Mouse (Mus musculus): ENCODE data around the gene Prickle2.

- TF ChIP-seq POLR2A (IDR thresholded peaks at IDR 0.05; ENCODE audit: insufficient read length, low read depth) (no peak), E2F4 (IDR thresholded peaks at IDR 0.05; ENCODE audit: insufficient read depth) (no peak), MAX (IDR thresholded peaks at IDR 0.05; ENCODE audit: low read depth) (no peak), USF1 (IDR thresholded peaks at IDR 0.05; ENCODE audit: low read depth) (no peak)
These were observed 64.0 kb downstream of the Prickle2 start for GRCm38 (mm10) chr6:92641956-92642355.
